Mouse (Mus musculus) CH12.LX (cell line): ENCODE data around the gene Aig1.

Experiments used
- CTCF ChIP-seq, 2 experiments: IDR thresholded peaks in 1 of 2; conservative IDR thresholded peaks in 1 of 2; 2 replicates each; pipeline ENCODE4 v1.5.1; 2011 to 2012; ENCODE audit warnings: low read depth in 2 of 2, low read length in 2 of 2, improper control_type of control experiment in 1 of 2, inconsistent platforms in 1 of 2, mild to moderate bottlenecking in 1 of 2, moderate library complexity in 1 of 2
- E2F4 ChIP-seq: IDR thresholded peaks from 2 replicates; pipeline ENCODE4 v1.6.1; 2011; ENCODE audit warnings: low read depth, low read length, improper control_type of control experiment; ENCODE audit not compliant: insufficient replicate concordance
- EP300 ChIP-seq: IDR thresholded peaks from 2 replicates; pipeline ENCODE4 v1.6.1; 2011; ENCODE audit warnings: low read length, improper control_type of control experiment
- MAX ChIP-seq: IDR thresholded peaks from 2 replicates; pipeline ENCODE4 v1.6.1; 2011; ENCODE audit warnings: low read length, improper control_type of control experiment
- POLR2A ChIP-seq: IDR thresholded peaks from 2 replicates; pipeline ENCODE4 v1.6.1; 2011; ENCODE audit warnings: low read depth, mild to moderate bottlenecking, improper control_type of control experiment, low read length
- RCOR1 ChIP-seq: conservative IDR thresholded peaks from 2 replicates; pipeline ENCODE4 v1.6.1; 2012; ENCODE audit warnings: low read depth, mild to moderate bottlenecking, inconsistent platforms, low read length, improper control_type of control experiment
- TBP ChIP-seq: conservative IDR thresholded peaks from 2 replicates; pipeline ENCODE4 v1.6.1; 2011; ENCODE audit warnings: low read depth, low read length, improper control_type of control experiment
- USF1 ChIP-seq: IDR thresholded peaks from 2 replicates; pipeline ENCODE4 v1.6.1; 2014; ENCODE audit warnings: low read depth, mild to moderate bottlenecking, inconsistent platforms, low read length, improper control_type of control experiment
- ZNF384 ChIP-seq: IDR thresholded peaks from 2 replicates; pipeline ENCODE4 v1.6.1; 2012; ENCODE audit warnings: low read depth, low read length, improper control_type of control experiment, inconsistent platforms

GRCm38 (mm10) chr10:13623735-13624134, 245.0 kb downstream of the Aig1 start:
- no peak for TF ChIP-seq CTCF (conservative IDR thresholded peaks at IDR 0.05 in 1 of 2, IDR thresholded peaks at IDR 0.05 in 1 of 2; ENCODE audit: low read depth in 2 of 2, low read length in 2 of 2)
- TF ChIP-seq RCOR1 = no peak
- no peak for TF ChIP-seq POLR2A
- no peak for TF ChIP-seq EP300
- no peak for TF ChIP-seq ZNF384
- no peak for TF ChIP-seq USF1
- no peak for TF ChIP-seq E2F4
- TF ChIP-seq TBP = no peak
- no peak for TF ChIP-seq MAX
